Mouse (Mus musculus) MEL (cell line): ENCODE data around the gene Babam2. TPM values are rescaled to one million over a fixed set of nuclear protein-coding genes. Genes with fewer than 3 reads are reported as not detected.

Experiments
- DNase-seq: peaks from one replicate; pipeline ENCODE4 v3.0.0; 2011; ENCODE audit warnings: low read depth, low spot score
- H3K27ac ChIP-seq: 2 replicates; pipeline ENCODE4 v1.5.1; 2012; ENCODE audit warnings: low read depth, mild to moderate bottlenecking, control low read depth, low read length, moderate library complexity; ENCODE audit not compliant: control insufficient read depth
- H3K27me3 ChIP-seq, 2 experiments: fragments of 150-350 bp in 1 of 2; sonication (generic) in 1 of 2; 2 replicates each; pipeline ENCODE4 v1.6.1; 2012; ENCODE audit warnings: low read length in 2 of 2, mild to moderate bottlenecking in 2 of 2, improper control_type of control experiment in 1 of 2, moderate library complexity in 1 of 2; ENCODE audit not compliant: insufficient read depth in 2 of 2, control insufficient read depth in 1 of 2
- H3K36me3 ChIP-seq, 2 experiments: 2 replicates each; pipeline ENCODE4 v1.6.1; 2012 to 2014; ENCODE audit warnings: low read length in 2 of 2, improper control_type of control experiment in 1 of 2, inconsistent platforms in 1 of 2, mild to moderate bottlenecking in 1 of 2; ENCODE audit not compliant: insufficient read depth in 2 of 2, control insufficient read depth in 1 of 2
- H3K4me1 ChIP-seq, 2 experiments: fragments of 150-350 bp in 1 of 2; sonication (generic) in 1 of 2; 2 replicates each; pipeline ENCODE4 v1.6.1; 2012; ENCODE audit warnings: low read length in 2 of 2, improper control_type of control experiment in 1 of 2, mild to moderate bottlenecking in 1 of 2; ENCODE audit not compliant: insufficient read depth in 2 of 2, control insufficient read depth in 1 of 2
- H3K4me3 ChIP-seq, 2 experiments: fragments of 150-350 bp in 1 of 2; sonication (generic) in 1 of 2; 2 replicates each; pipeline ENCODE4 v1.5.1; 2012; ENCODE audit warnings: low read depth in 2 of 2, low read length in 2 of 2, mild to moderate bottlenecking in 2 of 2, moderate library complexity in 2 of 2, control low read depth in 1 of 2, improper control_type of control experiment in 1 of 2; ENCODE audit not compliant: control insufficient read depth in 1 of 2, insufficient read depth in 1 of 2
- H3K79me2 ChIP-seq: 2 replicates; pipeline ENCODE4 v1.6.1; 2012; ENCODE audit warnings: mild to moderate bottlenecking, low read length, moderate library complexity; ENCODE audit not compliant: control insufficient read depth, poor library complexity, insufficient read depth
- H3K9ac ChIP-seq: 2 replicates; pipeline ENCODE4 v1.6.1; 2012; ENCODE audit warnings: low read depth, mild to moderate bottlenecking, control low read depth, low read length, moderate library complexity; ENCODE audit not compliant: control insufficient read depth, poor library complexity, severe bottlenecking
- H3K9me3 ChIP-seq: fragments of 150-350 bp; sonication (generic); replicated peaks from 2 replicates; pipeline ENCODE4 v1.6.1; 2012; ENCODE audit warnings: mild to moderate bottlenecking, low read length, improper control_type of control experiment, moderate library complexity; ENCODE audit not compliant: insufficient read depth
- BHLHE40 ChIP-seq: IDR thresholded peaks from 2 replicates; pipeline ENCODE4 v1.6.1; 2012; ENCODE audit warnings: low read depth, mild to moderate bottlenecking, inconsistent platforms, low read length, improper control_type of control experiment, borderline replicate concordance
- CHD2 ChIP-seq: IDR thresholded peaks from 2 replicates; pipeline ENCODE4 v1.6.1; 2011; ENCODE audit warnings: low read length, improper control_type of control experiment
- CTCF ChIP-seq, 3 experiments: IDR thresholded peaks in 2 of 3; conservative IDR thresholded peaks in 1 of 3; 2 replicates each; pipeline ENCODE4 v1.5.1; 2011 to 2012; ENCODE audit warnings: low read length in 3 of 3, low read depth in 2 of 3, mild to moderate bottlenecking in 2 of 3, improper control_type of control experiment in 1 of 3, inconsistent platforms in 1 of 3, mixed read lengths in 1 of 3, moderate library complexity in 1 of 3; ENCODE audit not compliant: control insufficient read depth in 1 of 3, insufficient read depth in 1 of 3, poor library complexity in 1 of 3, severe bottlenecking in 1 of 3
- E2F4 ChIP-seq: IDR thresholded peaks from 2 replicates; pipeline ENCODE4 v1.6.1; 2011; ENCODE audit warnings: low read depth, low read length, improper control_type of control experiment, borderline replicate concordance
- ELF1 ChIP-seq: IDR thresholded peaks from 2 replicates; pipeline ENCODE4 v1.6.1; 2014; ENCODE audit warnings: low read depth, mild to moderate bottlenecking, inconsistent platforms, low read length, improper control_type of control experiment, moderate library complexity
- EP300 ChIP-seq, 2 experiments: IDR thresholded peaks; 2 replicates each; pipeline ENCODE4 v1.6.1; 2011; ENCODE audit warnings: improper control_type of control experiment in 2 of 2, low read length in 2 of 2, low read depth in 1 of 2, mild to moderate bottlenecking in 1 of 2
- GABPA ChIP-seq: IDR thresholded peaks from 2 replicates; pipeline ENCODE4 v1.6.1; 2012; ENCODE audit warnings: low read depth, mild to moderate bottlenecking, inconsistent platforms, low read length, improper control_type of control experiment, moderate library complexity
- GATA1 ChIP-seq: IDR thresholded peaks from 2 replicates; pipeline ENCODE4 v1.6.1; 2011; ENCODE audit warnings: low read depth, low read length, improper control_type of control experiment
- JUND ChIP-seq: IDR thresholded peaks from 2 replicates; pipeline ENCODE4 v1.6.1; 2011; ENCODE audit warnings: low read depth, mild to moderate bottlenecking, improper control_type of control experiment, low read length
- KAT2A ChIP-seq: conservative IDR thresholded peaks from 2 replicates; pipeline ENCODE4 v1.6.1; 2012; ENCODE audit warnings: low read depth, low read length, improper control_type of control experiment, inconsistent platforms
- MAFK ChIP-seq: IDR thresholded peaks from 2 replicates; pipeline ENCODE4 v1.6.1; 2011; ENCODE audit warnings: low read depth, mild to moderate bottlenecking, low read length, improper control_type of control experiment, borderline replicate concordance
- MAX ChIP-seq: IDR thresholded peaks from 2 replicates; pipeline ENCODE4 v1.6.1; 2011; ENCODE audit warnings: low read length, improper control_type of control experiment
- MAZ ChIP-seq: IDR thresholded peaks from 2 replicates; pipeline ENCODE4 v1.6.1; 2012; ENCODE audit warnings: low read depth, mild to moderate bottlenecking, inconsistent platforms, low read length, improper control_type of control experiment
- MEF2A ChIP-seq: IDR thresholded peaks from 2 replicates; pipeline ENCODE4 v1.6.1; 2014; ENCODE audit warnings: low read depth, mild to moderate bottlenecking, inconsistent platforms, low read length, improper control_type of control experiment; ENCODE audit not compliant: poor library complexity, insufficient replicate concordance, severe bottlenecking; ENCODE audit errors: extremely low read depth
- POLR2A ChIP-seq, 2 experiments: IDR thresholded peaks; 2 replicates each; pipeline ENCODE4 v1.6.1; 2011 to 2012; ENCODE audit warnings: low read length in 2 of 2, mild to moderate bottlenecking in 2 of 2, control low read depth in 1 of 2, improper control_type of control experiment in 1 of 2, low read depth in 1 of 2, moderate library complexity in 1 of 2; ENCODE audit not compliant: control insufficient read depth in 1 of 2, insufficient read depth in 1 of 2, poor library complexity in 1 of 2
- RAD21 ChIP-seq: IDR thresholded peaks from 2 replicates; pipeline ENCODE4 v1.6.1; 2011; ENCODE audit warnings: mild to moderate bottlenecking, low read depth, low read length, improper control_type of control experiment
- SIN3A ChIP-seq: IDR thresholded peaks from 2 replicates; pipeline ENCODE4 v1.6.1; 2012; ENCODE audit warnings: low read length, improper control_type of control experiment, inconsistent platforms
- SMC3 ChIP-seq: IDR thresholded peaks from 2 replicates; pipeline ENCODE4 v1.6.1; 2011; ENCODE audit warnings: low read depth, low read length, improper control_type of control experiment
- USF1 ChIP-seq: IDR thresholded peaks from 2 replicates; pipeline ENCODE4 v1.6.1; 2014; ENCODE audit warnings: low read depth, mild to moderate bottlenecking, inconsistent platforms, low read length, improper control_type of control experiment, moderate library complexity
- ZKSCAN1 ChIP-seq: IDR thresholded peaks from 2 replicates; pipeline ENCODE4 v1.6.1; 2012; ENCODE audit warnings: low read depth, mild to moderate bottlenecking, inconsistent platforms, low read length, improper control_type of control experiment, moderate library complexity
- ZMIZ1 ChIP-seq: IDR thresholded peaks from 2 replicates; pipeline ENCODE4 v1.6.1; 2012; ENCODE audit warnings: low read depth, mild to moderate bottlenecking, inconsistent platforms, low read length, improper control_type of control experiment, moderate library complexity
- ZNF384 ChIP-seq: IDR thresholded peaks from 2 replicates; pipeline ENCODE4 v1.6.1; 2012; ENCODE audit warnings: low read depth, mild to moderate bottlenecking, inconsistent platforms, low read length, improper control_type of control experiment
- polyA plus RNA-seq, 2 experiments: library from polyadenylated mRNA; stranded (reverse) in 1 of 2; unstranded in 1 of 2; fragments of >175 nt in 1 of 2; fragments of >200 nt in 1 of 2; gene quantifications; 2 replicates each; pipeline versions ENCODE4 v1.2.1 to v1.2.4; 2012; ENCODE audit warnings: low replicate concordance in 2 of 2, low read depth in 1 of 2; ENCODE audit not compliant: insufficient read length in 2 of 2, insufficient read depth in 1 of 2, missing spikeins in 1 of 2
- total RNA-seq: library from RNA; depleted of rRNA; stranded (reverse); fragments of 300-350 nt; gene quantifications from 2 replicates; pipeline ENCODE4 v1.2.3, GENCODE M21; 2012

Gene Babam2
- total and polyA plus RNA-seq, 3 experiments: 43.3 to 86.6 TPM; not detected in 1

DNA sequence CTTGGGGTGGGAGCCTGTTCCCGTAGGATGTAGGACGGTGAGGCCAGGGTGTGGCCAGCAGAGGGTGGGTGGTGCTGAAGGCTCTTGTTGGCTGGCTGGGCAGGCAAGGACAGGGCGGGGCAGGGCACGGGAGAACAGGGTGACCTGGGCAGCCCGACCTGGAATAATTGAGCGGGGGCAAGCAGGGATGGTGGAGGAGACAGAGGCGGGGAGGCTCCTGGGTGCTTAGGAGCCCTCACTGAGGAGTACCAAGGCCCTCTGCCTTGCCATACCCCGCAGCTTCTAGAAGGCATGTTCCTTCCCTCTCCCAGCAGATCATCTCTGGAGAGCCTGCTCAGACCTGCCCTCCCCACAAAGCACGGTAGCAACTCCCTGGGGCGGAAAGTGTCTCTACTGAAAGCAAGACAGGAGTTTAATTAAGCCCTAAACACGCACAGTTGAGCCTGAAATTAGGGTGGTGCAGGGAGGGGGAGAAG is 423.5 kb downstream of the Babam2 start:
- no peak overlapping the region for H3K27ac ChIP-seq
- H3K4me1 ChIP-seq: peaks cover 0 to 8% of the 10 kb centered on the region in 2 experiments; a peak in 1 of 4 replicates
- no peaks in the 10 kb centered on the region for H3K9me3 ChIP-seq
- TF ChIP-seq GATA1: no peak
- TF ChIP-seq ZMIZ1: no peak
- TF ChIP-seq SIN3A: no peak
- TF ChIP-seq ELF1: no peak
- TF ChIP-seq KAT2A: no peak
- TF ChIP-seq CHD2: no peak
- TF ChIP-seq E2F4: no peak
- no peak for TF ChIP-seq SMC3
- TF ChIP-seq BHLHE40: no peak
- no peak for TF ChIP-seq MAZ
- TF ChIP-seq MAFK: no peak
- TF ChIP-seq ZNF384: no peak
- TF ChIP-seq ZKSCAN1: no peak
- TF ChIP-seq JUND: no peak
- TF ChIP-seq RAD21: no peak
- no peak for TF ChIP-seq EP300 (IDR thresholded peaks at IDR 0.05; ENCODE audit: low read depth in 1 of 2, low read length in 2 of 2)
- TF ChIP-seq CTCF (IDR thresholded peaks at IDR 0.05 in 2 of 3, conservative IDR thresholded peaks at IDR 0.05 in 1 of 3; ENCODE audit: control insufficient read depth in 1 of 3, insufficient read depth in 1 of 3, low read depth in 2 of 3, low read length in 3 of 3, poor library complexity in 1 of 3, severe bottlenecking in 1 of 3): no peak
- no peak for TF ChIP-seq MAX
- no peaks in the 10 kb centered on the region for H3K79me2 ChIP-seq
- no peak overlapping the region for H3K4me3 ChIP-seq
- no peak for DNase-seq
- peaks cover 0 to 4% of the 10 kb centered on the region in 2 experiments; a peak in 3 of 4 replicates for H3K27me3 ChIP-seq
- no peak overlapping the region for H3K9ac ChIP-seq
- no peaks in the 10 kb centered on the region for H3K36me3 ChIP-seq

DNA sequence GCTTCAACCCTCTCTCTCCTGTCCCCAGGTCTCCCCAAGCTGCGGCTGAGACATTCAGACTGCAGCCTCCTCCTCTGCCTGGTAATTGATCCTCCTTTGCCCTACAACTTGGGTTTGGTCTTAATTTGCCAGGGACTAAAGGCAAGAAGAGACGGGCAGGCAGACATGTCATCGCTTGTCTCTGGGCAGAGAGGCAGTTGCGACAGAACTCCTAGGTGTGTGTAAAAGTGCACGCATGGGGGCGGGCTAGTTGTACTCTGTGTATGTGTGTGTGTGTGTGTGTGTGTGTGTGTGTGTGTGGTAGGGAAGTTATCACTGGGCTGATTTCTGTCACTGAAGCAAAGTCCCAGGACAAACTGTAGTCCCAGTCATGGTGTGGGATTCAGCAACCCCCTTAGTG is 424.5 kb downstream of the Babam2 start:
- no peak overlapping the region for H3K9ac ChIP-seq
- no peak for DNase-seq
- peaks cover 0 to 8% of the 10 kb centered on the region in 2 experiments; a peak in 1 of 4 replicates for H3K4me1 ChIP-seq
- no peaks in the 10 kb centered on the region for H3K36me3 ChIP-seq
- H3K27ac ChIP-seq: no peak overlapping the region
- H3K4me3 ChIP-seq: no peak overlapping the region
- TF ChIP-seq MEF2A (no peak), BHLHE40 (no peak), ZMIZ1 (no peak), E2F4 (no peak), SMC3 (no peak), ELF1 (no peak), GABPA (no peak), USF1 (no peak), ZKSCAN1 (no peak), POLR2A (IDR thresholded peaks at IDR 0.05; ENCODE audit: control insufficient read depth in 1 of 2, insufficient read depth in 1 of 2, low read depth in 1 of 2, low read length in 2 of 2, poor library complexity in 1 of 2) (no peak)
- TF ChIP-seq, all 39 proteins: peak for 0
- Histone ChIP-seq H3K27me3 (peaks cover 0 to 7% of the 10 kb centered on the region in 2 experiments; a peak in 3 of 4 replicates), H3K79me2 (no peaks in the 10 kb centered on the region), H3K9me3 (no peaks in the 10 kb centered on the region)
